Mouse (Mus musculus) myocyte (in vitro differentiated cells): Measurements from ENCODE around the gene Olfr1448. TPM values are rescaled to one million over a fixed set of nuclear protein-coding genes. Genes with fewer than 3 reads are reported as not detected.

Experiments
- H3K27me3 ChIP-seq: one replicate; pipeline ENCODE4 v1.6.1; 2011; ENCODE audit not compliant: control insufficient read depth, insufficient read depth, insufficient read length
- H3K36me3 ChIP-seq: one replicate; pipeline ENCODE4 v1.6.1; 2011; ENCODE audit not compliant: control insufficient read depth, insufficient read depth
- H3K4me2 ChIP-seq: one replicate; pipeline ENCODE4 v1.6.1; 2011; ENCODE audit warnings: low read depth, control low read depth
- H3K4me3 ChIP-seq: one replicate; pipeline ENCODE4 v1.5.1; 2011; ENCODE audit warnings: mild to moderate bottlenecking, control low read depth, moderate library complexity
- H3K79me2 ChIP-seq: one replicate; pipeline ENCODE4 v1.6.1; 2011; ENCODE audit not compliant: control insufficient read depth, insufficient read depth
- H3ac ChIP-seq: one replicate; pipeline ENCODE4 v1.6.1; 2011; ENCODE audit not compliant: control insufficient read depth, insufficient read length
- CEBPB ChIP-seq: IDR thresholded peaks from 2 replicates; pipeline ENCODE4 v1.6.1; 2011; ENCODE audit warnings: mild to moderate bottlenecking, moderate library complexity; ENCODE audit not compliant: poor library complexity, insufficient read depth, severe bottlenecking
- E2F4 ChIP-seq: IDR thresholded peaks from one replicate; pipeline ENCODE4 v1.6.1; 2011; ENCODE audit warnings: mild to moderate bottlenecking, control low read depth, moderate library complexity; ENCODE audit not compliant: insufficient read depth
- MAX ChIP-seq: IDR thresholded peaks from one replicate; pipeline ENCODE4 v1.6.1; 2011; ENCODE audit warnings: low read depth, mild to moderate bottlenecking, control low read depth
- MYOD1 ChIP-seq, 3 experiments: IDR thresholded peaks; one replicate each; pipeline ENCODE4 v1.6.1; 2011; ENCODE audit warnings: control low read depth in 2 of 3, low read depth in 2 of 3, mild to moderate bottlenecking in 2 of 3, moderate library complexity in 1 of 3; ENCODE audit not compliant: insufficient read length in 2 of 3, control insufficient read depth in 1 of 3
- MYOG ChIP-seq, 3 experiments: IDR thresholded peaks; one replicate each; pipeline ENCODE4 v1.6.1; 2011; ENCODE audit warnings: control low read depth in 2 of 3, low read depth in 2 of 3, mild to moderate bottlenecking in 2 of 3; ENCODE audit not compliant: insufficient read length in 2 of 3, control insufficient read depth in 1 of 3, insufficient read depth in 1 of 3
- POLR2A ChIP-seq: IDR thresholded peaks from one replicate; pipeline ENCODE4 v1.6.1; 2011; ENCODE audit warnings: low read depth, mild to moderate bottlenecking, control low read depth, moderate library complexity; ENCODE audit not compliant: insufficient read length
- POLR2AphosphoS2 ChIP-seq: IDR thresholded peaks from one replicate; pipeline ENCODE4 v1.6.1; 2011; ENCODE audit warnings: low read depth, control low read depth; ENCODE audit not compliant: insufficient read length
- REST ChIP-seq: IDR thresholded peaks from one replicate; pipeline ENCODE4 v1.6.1; 2011; ENCODE audit warnings: mild to moderate bottlenecking, control low read depth, moderate library complexity; ENCODE audit not compliant: insufficient read depth, insufficient read length
- SRF ChIP-seq: IDR thresholded peaks from one replicate; pipeline ENCODE4 v1.6.1; 2011; ENCODE audit warnings: low read depth; ENCODE audit not compliant: control insufficient read depth, insufficient read length
- TCF12 ChIP-seq: IDR thresholded peaks from one replicate; pipeline ENCODE4 v1.6.1; 2011; ENCODE audit warnings: mild to moderate bottlenecking, control low read depth; ENCODE audit not compliant: poor library complexity, insufficient read depth, severe bottlenecking
- TCF3 ChIP-seq: IDR thresholded peaks from one replicate; pipeline ENCODE4 v1.6.1; 2011; ENCODE audit warnings: low read depth, control low read depth; ENCODE audit not compliant: insufficient read length
- USF1 ChIP-seq: IDR thresholded peaks from one replicate; pipeline ENCODE4 v1.6.1; 2011; ENCODE audit warnings: low read depth, mild to moderate bottlenecking, control low read depth, moderate library complexity
- polyA plus RNA-seq: library from polyadenylated mRNA; unstranded; fragments of >200 nt; fragmentation: generic; extraction: Trizol; gene quantifications from one replicate; pipeline ENCODE4 v1.2.1, GENCODE M21; 2012; ENCODE audit warnings: missing spikeins

Gene Olfr1448
- polyA plus RNA-seq, 1 experiment: not detected

GRCm38 (mm10) chr19:12893424-12893823 lies 30.8 kb downstream of the Olfr1448 start, which contains the start of gene Olfr1446:
Gene Olfr1446, minus strand, starts transcription at chr19:12893524.
- H3K36me3 ChIP-seq: no peaks in the 10 kb centered on the region
- H3ac ChIP-seq: no peak within 1 kb of the TSS
- no peak within 1 kb of the TSS for H3K4me3 ChIP-seq
- H3K27me3 ChIP-seq: no peaks in the 10 kb centered on the region
- TF ChIP-seq POLR2A: no peak
- TF ChIP-seq CEBPB: no peak
- no peak for TF ChIP-seq SRF
- no peak for TF ChIP-seq TCF3
- no peak for TF ChIP-seq E2F4
- TF ChIP-seq POLR2AphosphoS2: no peak
- TF ChIP-seq TCF12: no peak
- TF ChIP-seq USF1: no peak
- no peak within 1 kb of the TSS for H3K4me2 ChIP-seq
- no peaks in the 10 kb centered on the region for H3K79me2 ChIP-seq

- H3K79me2 ChIP-seq: no peaks in the 10 kb centered on the region
- no peak within 1 kb of the TSS for H3K4me3 ChIP-seq
- no peaks in the 10 kb centered on the region for H3K27me3 ChIP-seq
- TF ChIP-seq SRF: no peak
- TF ChIP-seq CEBPB: no peak
- no peak for TF ChIP-seq MYOG (IDR thresholded peaks at IDR 0.05; ENCODE audit: control insufficient read depth in 1 of 3, insufficient read depth in 1 of 3, insufficient read length in 2 of 3, low read depth in 2 of 3)
- no peak for TF ChIP-seq E2F4
- TF ChIP-seq REST: no peak
- TF ChIP-seq USF1: no peak
- TF ChIP-seq TCF3: no peak
- TF ChIP-seq MYOD1 (IDR thresholded peaks at IDR 0.05; ENCODE audit: control insufficient read depth in 1 of 3, insufficient read length in 2 of 3, low read depth in 2 of 3): no peak
- TF ChIP-seq POLR2AphosphoS2: no peak
- no peak for TF ChIP-seq MAX
- no peak for TF ChIP-seq POLR2A
- TF ChIP-seq TCF12: no peak
- no peak within 1 kb of the TSS for H3ac ChIP-seq
- H3K4me2 ChIP-seq: no peak within 1 kb of the TSS
- no peaks in the 10 kb centered on the region for H3K36me3 ChIP-seq
Observed at GRCm38 (mm10) chr19:12883555-12883954, 40.7 kb downstream of the Olfr1448 start, which contains the start of gene Olfr1445. Gene Olfr1445, plus strand, starts transcription at chr19:12883855.

Other genes with a start within 250 kb of the Olfr1448 start
- not detected for gene Olfr1443, start 246.3 kb downstream of the Olfr1448 start, polyA plus RNA-seq
- not detected for gene Keg1, start 228.6 kb downstream of the Olfr1448 start, polyA plus RNA-seq
- 1.0 TPM for gene Cntf, start 158.8 kb downstream of the Olfr1448 start, polyA plus RNA-seq
- 28.9 TPM for gene Zfp91, start 128.3 kb downstream of the Olfr1448 start, polyA plus RNA-seq
- 0.18 TPM for gene Lpxn, start 128.2 kb downstream of the Olfr1448 start, polyA plus RNA-seq
- not detected for gene Gm5244, start 77.7 kb downstream of the Olfr1448 start, polyA plus RNA-seq
- gene Olfr1444, start 67.1 kb downstream of the Olfr1448 start, polyA plus RNA-seq: not detected
- gene Olfr1445, start 40.6 kb downstream of the Olfr1448 start, polyA plus RNA-seq: not detected
- not detected for gene Olfr1446, start 30.9 kb downstream of the Olfr1448 start, polyA plus RNA-seq
- gene Olfr1447, start 20.7 kb downstream of the Olfr1448 start, polyA plus RNA-seq: not detected
- not detected for gene Olfr1449, start 6.4 kb upstream of the Olfr1448 start, polyA plus RNA-seq
- gene Olfr1450, start 25.8 kb upstream of the Olfr1448 start, polyA plus RNA-seq: not detected
- not detected for gene Olfr1451, start 70.6 kb upstream of the Olfr1448 start, polyA plus RNA-seq
- not detected for gene Olfr1453, start 103.9 kb upstream of the Olfr1448 start, polyA plus RNA-seq
- gene Olfr1454, start 136.2 kb upstream of the Olfr1448 start, polyA plus RNA-seq: not detected
- gene Olfr1457, start 173.5 kb upstream of the Olfr1448 start, polyA plus RNA-seq: not detected
- gene Olfr1458, start 182.4 kb upstream of the Olfr1448 start, polyA plus RNA-seq: not detected
- 0.01 TPM for gene Olfr1459, start 225.1 kb upstream of the Olfr1448 start, polyA plus RNA-seq
- not detected for gene Olfr1461, start 238.6 kb upstream of the Olfr1448 start, polyA plus RNA-seq